Mouse (Mus musculus) hindbrain, embryonic 13.5 days (tissue): ENCODE data around the gene Setd5. TPM values are rescaled to one million over a fixed set of nuclear protein-coding genes. Genes with fewer than 3 reads are reported as not detected.

ENCODE experiments used
- ATAC-seq: fragments of 200-750 bp; cut with Nextera tagmentation; 2 replicates; pipeline ENCODE4 v1.8.0; 2017; ENCODE audit warnings: moderate TSS enrichment; ENCODE audit not compliant: low FRiP score
- H3K27ac ChIP-seq: fragments of 300-500 bp; sonication (generic); 2 replicates; pipeline ENCODE4 v1.5.1; 2015; ENCODE audit warnings: inconsistent platforms, mild to moderate bottlenecking, moderate library complexity
- H3K27me3 ChIP-seq: fragments of 300-500 bp; sonication (generic); 2 replicates; pipeline ENCODE4 v1.6.1; 2015; ENCODE audit warnings: mild to moderate bottlenecking, inconsistent platforms
- H3K36me3 ChIP-seq: fragments of 300-500 bp; sonication (generic); 2 replicates; pipeline ENCODE4 v1.6.1; 2015; ENCODE audit warnings: mild to moderate bottlenecking, inconsistent platforms
- H3K4me1 ChIP-seq: fragments of 300-500 bp; sonication (generic); replicated peaks from 2 replicates; pipeline ENCODE4 v1.6.1; 2015; ENCODE audit warnings: inconsistent platforms
- H3K4me2 ChIP-seq: fragments of 300-500 bp; sonication (generic); 2 replicates; pipeline ENCODE4 v1.6.1; 2015; ENCODE audit warnings: inconsistent platforms, mild to moderate bottlenecking, moderate library complexity
- H3K4me3 ChIP-seq: fragments of 300-500 bp; sonication (generic); 2 replicates; pipeline ENCODE4 v1.5.1; 2015; ENCODE audit warnings: mild to moderate bottlenecking, inconsistent platforms
- H3K9ac ChIP-seq: fragments of 300-500 bp; sonication (generic); 2 replicates; pipeline ENCODE4 v1.6.1; 2015; ENCODE audit warnings: mild to moderate bottlenecking, inconsistent platforms
- H3K9me3 ChIP-seq: fragments of 300-500 bp; sonication (generic); 2 replicates; pipeline ENCODE4 v1.6.1; 2016; ENCODE audit warnings: inconsistent platforms
- WGBS: fragments of 180-500 bp; shearing (Covaris S2); methylation state at CpG from one replicate; pipeline ENCODE4 v1.1.7; 2015; 5-methylcytosine and 5-hydroxymethylcytosine counted together
- polyA plus RNA-seq: library from polyadenylated mRNA; unstranded; fragments of >200 nt; fragmentation: Nextera tagmentation; extraction: Ambion mirVana; gene quantifications from 2 replicates; pipeline ENCODE4 v1.2.1, GENCODE M21; 2015

The Setd5 gene
- polyA plus RNA-seq, 1 experiment from 2014 or later: 51.2 TPM

DNA sequence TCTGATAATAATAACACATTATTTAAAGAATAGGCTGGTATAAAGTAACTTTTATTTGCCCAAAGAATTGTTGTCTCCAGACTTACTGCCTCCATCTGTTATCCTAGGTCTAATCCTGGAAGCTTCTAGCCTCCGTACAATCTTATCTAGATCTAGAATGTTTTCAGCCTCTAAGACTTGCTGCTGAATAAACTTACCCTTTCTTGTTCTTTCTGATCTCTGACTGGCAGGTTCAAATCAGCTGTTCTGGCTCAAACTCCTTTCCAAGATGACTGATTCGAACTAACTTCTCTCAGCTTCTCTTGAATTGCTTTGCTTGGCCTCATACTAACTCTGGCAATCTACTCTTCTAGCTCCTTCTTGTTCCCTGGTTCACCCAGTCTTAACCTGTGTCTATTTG lies 36.8 kb upstream of the Setd5 start:
- H3K36me3 ChIP-seq: no peaks in the 10 kb centered on the region
- no peak overlapping the region for H3K9ac ChIP-seq
- no peak overlapping the region for H3K27ac ChIP-seq
- H3K4me1 ChIP-seq: peaks cover 16% of the 10 kb centered on the region
- no peak for ATAC-seq
- no peak overlapping the region for H3K4me2 ChIP-seq
- H3K9me3 ChIP-seq: no peaks in the 10 kb centered on the region
- no peaks in the 10 kb centered on the region for H3K27me3 ChIP-seq
- no peak overlapping the region for H3K4me3 ChIP-seq
- WGBS: 88% methylated on average over 2 of the region's 2 CpGs

DNA sequence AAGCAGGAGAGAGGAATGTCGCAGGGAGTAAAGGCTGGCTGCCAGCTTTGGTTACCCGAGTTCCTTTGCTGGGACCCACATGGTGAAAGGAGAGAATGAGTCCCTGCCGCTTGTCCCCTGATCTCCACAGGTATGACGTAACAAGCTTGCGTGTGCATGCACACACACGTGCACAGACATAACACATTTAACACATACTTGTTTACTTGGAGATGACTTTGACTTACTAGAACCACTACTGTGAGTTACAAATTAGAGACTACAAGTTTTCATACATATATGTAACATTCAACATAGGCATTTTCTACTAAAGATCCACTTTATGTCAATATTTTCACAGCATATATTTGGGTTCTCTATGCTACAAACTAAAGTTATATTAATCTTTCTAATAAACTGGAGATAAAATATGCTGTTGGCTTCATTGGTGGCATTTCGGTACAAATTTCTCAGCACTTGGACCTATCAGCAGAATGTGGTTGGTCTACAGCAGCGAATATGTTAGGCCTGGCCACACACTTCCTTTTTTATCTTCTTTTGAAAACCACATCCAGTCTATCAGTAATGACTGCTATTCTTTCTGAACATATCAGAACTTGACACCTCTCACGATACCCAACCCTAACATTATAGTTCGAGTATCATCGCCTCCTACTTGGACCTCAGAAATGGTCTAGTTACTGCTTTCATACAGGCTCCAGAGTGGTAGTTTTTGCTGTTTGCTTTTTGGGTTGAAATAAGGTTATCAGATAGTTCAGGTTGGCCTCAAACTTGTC lies 35.8 kb upstream of the Setd5 start:
- H3K27me3 ChIP-seq: no peaks in the 10 kb centered on the region
- WGBS: 88% methylated on average over 11 of the region's 11 CpGs
- no peak overlapping the region for H3K4me2 ChIP-seq
- H3K9ac ChIP-seq: no peak overlapping the region
- no peaks in the 10 kb centered on the region for H3K9me3 ChIP-seq
- H3K36me3 ChIP-seq: no peaks in the 10 kb centered on the region
- no peak overlapping the region for H3K27ac ChIP-seq
- no peak for ATAC-seq
- peaks cover 20% of the 10 kb centered on the region for H3K4me1 ChIP-seq
- no peak overlapping the region for H3K4me3 ChIP-seq

DNA sequence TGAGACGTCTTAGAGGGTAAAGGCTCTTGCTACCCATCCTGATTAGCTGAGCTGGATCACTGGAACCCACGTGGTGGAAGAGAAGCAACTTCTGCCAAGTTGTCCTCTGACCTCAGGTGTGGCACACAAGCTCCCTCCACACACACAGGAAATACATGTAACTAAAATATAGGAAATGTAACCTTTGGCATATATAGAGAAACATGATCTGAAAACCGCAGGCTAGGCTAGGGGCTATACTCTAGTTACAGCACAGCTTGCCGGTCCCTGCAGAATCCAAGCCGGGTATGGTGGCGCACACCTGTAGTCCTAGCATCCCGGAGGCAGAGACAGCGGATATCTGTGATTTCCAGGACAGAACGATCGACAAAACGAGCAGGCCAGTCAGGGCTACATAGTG lies 31.6 kb upstream of the Setd5 start:
- peak; percentile 54 for ATAC-seq
- Histone ChIP-seq H3K4me3 (peak overlapping the region; percentile 83), H3K36me3 (peaks cover 18% of the 10 kb centered on the region), H3K9ac (peak overlapping the region; percentile 78), H3K27ac (peak overlapping the region; percentile 88), H3K4me1 (peaks cover 26% of the 10 kb centered on the region), H3K9me3 (no peaks in the 10 kb centered on the region), H3K27me3 (no peaks in the 10 kb centered on the region), H3K4me2 (peak overlapping the region; percentile 83)
- 1% methylated on average over 11 of the region's 11 CpGs for WGBS

DNA sequence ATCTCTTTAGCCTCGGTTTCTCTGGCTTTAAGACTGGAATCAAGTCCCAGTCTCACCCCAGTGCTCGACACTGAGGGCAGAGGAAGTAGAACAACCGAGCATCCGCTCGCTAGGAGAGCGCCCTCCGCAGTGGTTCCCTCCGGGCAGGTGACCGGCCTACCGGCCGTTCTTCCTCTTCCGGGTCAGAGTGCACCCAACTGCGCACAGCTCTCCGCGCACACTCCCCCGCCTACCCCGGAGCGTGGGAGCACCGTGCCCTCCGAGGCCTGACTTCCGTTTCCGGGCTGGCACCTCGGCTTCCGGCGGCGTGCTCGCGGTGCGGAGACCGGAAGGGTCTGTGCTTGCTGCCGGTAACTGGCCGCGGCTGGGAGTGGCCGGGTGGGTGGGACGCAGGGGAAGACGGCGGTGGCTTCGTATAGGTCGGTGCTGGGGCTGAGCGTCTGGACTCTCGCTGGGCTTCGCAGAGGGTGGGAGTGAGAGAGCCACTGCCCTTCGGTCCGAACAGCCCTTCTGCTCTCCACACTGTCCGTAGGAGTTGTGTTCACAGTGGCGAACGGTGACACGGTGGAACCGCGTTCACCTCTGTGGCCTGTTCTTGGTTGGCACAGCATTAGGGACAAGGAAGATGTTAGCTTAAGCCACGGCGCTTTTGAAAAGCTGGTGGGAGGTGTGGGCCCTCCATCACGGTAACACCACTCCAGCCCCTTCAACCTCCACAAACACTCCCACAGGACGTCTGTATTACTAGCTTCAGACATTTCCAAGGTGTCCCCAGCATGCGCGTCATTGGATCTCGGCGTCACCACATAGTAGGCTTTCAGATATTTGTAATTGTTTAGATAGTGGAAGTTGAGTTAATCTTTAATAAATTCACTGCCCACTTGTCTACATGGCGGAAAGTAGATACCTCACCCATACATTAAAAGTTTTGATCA lies 30.9 kb upstream of the Setd5 start, which contains the start of gene Thumpd3:
Gene Thumpd3, plus strand, starts transcription at position 185 of the 935 bp plus-strand sequence.
- WGBS: under 1% methylated on average over 59 of the region's 59 CpGs
- Histone ChIP-seq H3K4me1 (peaks cover 26% of the 10 kb centered on the region), H3K27me3 (no peaks in the 10 kb centered on the region), H3K4me3 (peak within 1 kb of the TSS; percentile 83), H3K36me3 (peaks cover 23% of the 10 kb centered on the region), H3K9me3 (no peaks in the 10 kb centered on the region), H3K9ac (peak within 1 kb of the TSS; percentile 79), H3K4me2 (peak within 1 kb of the TSS; percentile 83), H3K27ac (peak within 1 kb of the TSS; percentile 88)
- ATAC-seq: peak; percentile 99

DNA sequence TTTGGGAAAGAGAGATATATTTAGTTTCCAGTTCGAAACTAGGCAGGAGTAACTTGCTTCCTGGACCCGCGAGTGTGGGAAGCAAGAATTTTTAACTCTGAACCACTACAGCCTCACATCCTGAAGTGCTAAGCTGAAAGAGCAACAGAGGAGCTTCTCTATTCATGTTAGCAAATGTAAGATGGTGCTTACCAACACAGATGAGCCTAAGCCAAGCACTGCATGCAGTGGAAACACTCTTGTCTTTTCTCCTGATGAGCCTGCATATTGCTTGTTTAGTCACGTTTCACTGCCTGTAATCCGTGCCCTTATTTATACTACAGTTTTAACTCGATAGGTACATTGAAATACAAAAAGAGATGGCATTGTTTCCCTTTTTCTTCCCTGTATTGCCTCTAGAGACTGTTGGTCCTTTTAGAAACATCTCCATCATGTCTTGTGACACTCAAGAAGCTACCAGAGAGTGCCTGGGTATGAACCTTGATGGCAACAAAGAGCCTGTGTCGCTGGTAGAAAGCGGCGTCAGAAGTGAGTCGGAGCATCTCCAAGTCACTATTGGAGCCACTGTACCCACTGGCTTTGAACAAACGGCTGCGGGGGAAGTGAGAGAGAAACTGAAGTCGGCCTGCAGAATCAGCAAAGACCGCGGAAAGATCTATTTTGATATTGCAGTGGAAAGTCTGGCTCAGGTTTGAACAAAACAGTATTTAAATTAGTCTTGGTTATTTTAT lies 30.0 kb upstream of the Setd5 start:
- Histone ChIP-seq H3K9me3 (no peaks in the 10 kb centered on the region), H3K36me3 (peaks cover 29% of the 10 kb centered on the region), H3K27ac (0 out of 2 replicates have a peak overlapping the region, but pooled peaks have one; percentile 4), H3K27me3 (no peaks in the 10 kb centered on the region), H3K9ac (peak overlapping the region; percentile 79), H3K4me3 (peak overlapping the region; percentile 83), H3K4me1 (peaks cover 26% of the 10 kb centered on the region), H3K4me2 (peak overlapping the region; percentile 83)
- no peak for ATAC-seq
- WGBS: 69% methylated on average over 15 of the region's 15 CpGs

DNA sequence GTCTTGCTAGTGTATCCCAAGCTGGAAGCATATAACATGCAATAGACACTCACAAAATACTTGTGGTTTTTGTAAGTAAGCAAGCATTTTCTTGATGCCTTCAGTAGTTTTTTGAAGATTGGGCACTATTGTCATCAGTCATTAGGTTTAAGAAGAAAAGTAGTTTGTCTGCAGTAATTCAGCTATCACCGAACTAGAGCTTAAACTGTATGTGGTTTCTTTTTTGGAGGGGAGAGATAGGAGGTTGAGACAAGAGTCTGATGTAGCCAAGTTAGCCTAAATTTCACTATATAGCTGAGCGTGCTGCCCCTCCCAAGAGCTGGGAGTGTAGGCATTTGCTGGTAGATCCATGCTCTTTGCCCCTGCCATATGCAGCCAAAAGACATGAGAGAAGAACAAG lies 28.8 kb upstream of the Setd5 start:
- Histone ChIP-seq H3K4me3 (no peak overlapping the region), H3K27ac (no peak overlapping the region), H3K4me2 (0 out of 2 replicates have a peak overlapping the region, but pooled peaks have one; percentile 15), H3K9ac (no peak overlapping the region), H3K27me3 (no peaks in the 10 kb centered on the region), H3K36me3 (peaks cover 39% of the 10 kb centered on the region), H3K4me1 (peaks cover 26% of the 10 kb centered on the region), H3K9me3 (no peaks in the 10 kb centered on the region)
- no peak for ATAC-seq
- WGBS: 97% methylated on average over 2 of the region's 2 CpGs

DNA sequence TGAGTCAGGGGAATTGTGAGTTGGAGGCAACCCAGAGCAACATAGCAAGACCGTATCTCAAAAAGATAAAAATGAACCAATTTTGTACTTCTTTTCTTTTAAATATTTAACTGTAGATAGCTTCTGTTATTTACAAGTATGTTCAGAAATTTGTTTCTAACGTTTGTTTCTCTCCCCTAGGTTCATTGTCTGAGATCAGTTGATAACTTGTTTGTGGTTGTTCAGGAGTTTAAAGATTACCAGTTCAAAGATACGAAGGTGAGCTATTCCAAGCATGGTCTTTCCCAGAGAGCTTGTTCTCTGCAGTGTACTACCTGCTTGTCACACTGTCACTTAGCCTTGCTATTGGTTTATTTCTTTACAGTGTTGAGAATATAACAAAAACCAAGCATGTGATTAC lies 28.0 kb upstream of the Setd5 start:
- WGBS: 92% methylated on average over 3 of the region's 3 CpGs
- Histone ChIP-seq H3K9me3 (no peaks in the 10 kb centered on the region), H3K9ac (no peak overlapping the region), H3K4me2 (no peak overlapping the region), H3K36me3 (peaks cover 47% of the 10 kb centered on the region), H3K4me3 (no peak overlapping the region), H3K27ac (no peak overlapping the region), H3K27me3 (no peaks in the 10 kb centered on the region), H3K4me1 (peaks cover 26% of the 10 kb centered on the region)
- no peak for ATAC-seq

DNA sequence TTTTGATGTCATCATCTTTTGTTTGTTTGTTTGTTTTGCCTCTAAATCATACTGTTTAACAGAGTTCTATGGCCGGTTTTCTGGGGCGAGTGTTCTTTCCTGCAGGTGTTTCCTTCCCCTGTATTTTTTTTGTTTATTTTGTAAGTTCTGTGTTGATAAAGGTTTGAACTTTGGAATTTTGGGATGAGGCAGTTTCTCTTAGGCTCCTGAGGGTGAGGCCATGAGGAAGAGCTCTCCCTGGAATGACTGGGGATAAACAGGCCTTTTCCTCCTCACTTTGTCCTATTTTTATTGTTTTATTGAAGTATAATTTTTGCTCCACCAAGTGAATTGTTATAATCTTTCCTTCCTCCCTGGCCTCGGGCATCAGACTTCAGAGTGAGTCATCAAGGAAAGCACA lies 24.2 kb upstream of the Setd5 start:
- Histone ChIP-seq H3K9ac (no peak overlapping the region), H3K27me3 (no peaks in the 10 kb centered on the region), H3K4me1 (peaks cover 5% of the 10 kb centered on the region), H3K4me2 (no peak overlapping the region), H3K27ac (no peak overlapping the region), H3K4me3 (no peak overlapping the region), H3K9me3 (no peaks in the 10 kb centered on the region), H3K36me3 (peaks cover 78% of the 10 kb centered on the region)
- 89% methylated on average over 3 of the region's 3 CpGs for WGBS
- ATAC-seq: no peak

DNA sequence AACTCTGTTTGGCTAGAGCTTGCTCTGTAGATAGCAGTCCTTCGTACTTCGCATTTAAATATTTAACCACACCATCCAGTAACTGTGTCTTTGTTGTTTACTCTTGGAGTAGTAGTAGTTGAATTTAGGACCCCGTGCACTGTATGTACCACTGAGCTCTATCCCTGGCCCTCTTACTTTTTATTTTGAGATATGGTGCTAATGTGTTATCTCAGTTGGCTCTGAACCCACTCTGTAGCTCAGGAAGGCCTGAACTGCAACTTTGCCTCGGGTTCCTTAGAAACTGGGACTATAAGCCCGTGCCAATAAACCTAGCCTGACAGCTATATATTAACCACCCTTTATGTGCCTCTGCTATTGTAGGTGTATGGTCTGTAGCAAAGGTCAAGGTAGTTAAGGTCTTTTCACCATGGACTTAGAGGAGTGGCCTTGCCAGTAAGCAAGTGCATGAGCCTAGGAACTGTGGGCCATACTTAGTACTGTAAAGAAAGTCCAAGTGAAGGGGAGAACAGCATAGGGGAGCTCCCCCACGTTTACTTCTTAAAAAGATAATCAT lies 22.5 kb upstream of the Setd5 start:
- H3K36me3 ChIP-seq: peaks cover 78% of the 10 kb centered on the region
- H3K9me3 ChIP-seq: no peaks in the 10 kb centered on the region
- H3K4me1 ChIP-seq: no peaks in the 10 kb centered on the region
- no peak overlapping the region for H3K4me2 ChIP-seq
- H3K27me3 ChIP-seq: no peaks in the 10 kb centered on the region
- no peak for ATAC-seq
- no peak overlapping the region for H3K27ac ChIP-seq
- no peak overlapping the region for H3K9ac ChIP-seq
- WGBS: 90% methylated on average over 6 of the region's 6 CpGs
- no peak overlapping the region for H3K4me3 ChIP-seq

DNA sequence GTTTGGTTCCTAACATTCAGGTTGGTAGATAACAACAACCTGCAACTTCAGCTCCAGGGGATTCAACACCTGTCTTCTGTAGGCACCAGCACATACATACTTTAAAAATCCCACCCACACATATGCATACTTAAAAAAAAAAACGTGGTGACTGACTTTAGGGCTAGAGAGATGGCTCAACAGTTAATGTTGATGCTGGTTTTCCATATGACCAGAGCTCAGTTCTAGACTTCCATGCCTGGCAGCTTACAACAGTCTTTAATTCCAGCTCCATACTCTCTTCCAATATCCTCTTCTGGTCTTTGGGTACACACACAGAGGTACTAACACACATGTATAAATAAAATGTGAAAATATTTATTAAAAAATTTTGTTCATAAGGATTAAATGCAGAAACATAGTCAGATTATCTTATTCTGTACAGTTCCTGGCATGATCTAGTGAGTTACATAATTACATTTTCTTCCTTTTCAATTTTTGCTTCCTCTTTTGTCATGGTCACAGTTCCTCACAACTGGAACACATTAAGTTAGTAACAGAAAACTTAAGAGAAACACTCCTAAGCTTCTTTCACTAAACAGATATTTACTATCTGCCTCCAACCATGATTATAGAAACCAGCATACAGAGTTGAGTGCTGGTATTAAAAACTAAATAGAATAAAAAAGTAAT lies 16.1 kb upstream of the Setd5 start:
- H3K4me2 ChIP-seq: no peak overlapping the region
- H3K4me3 ChIP-seq: no peak overlapping the region
- whole genome bisulfite sequencing: 83% methylated on average over 1 of the region's 1 CpGs
- H3K27ac ChIP-seq: no peak overlapping the region
- H3K4me1 ChIP-seq: no peaks in the 10 kb centered on the region
- H3K9ac ChIP-seq: no peak overlapping the region
- H3K36me3 ChIP-seq: peaks cover 81% of the 10 kb centered on the region
- ATAC-seq: no peak
- no peaks in the 10 kb centered on the region for H3K27me3 ChIP-seq
- no peaks in the 10 kb centered on the region for H3K9me3 ChIP-seq

DNA sequence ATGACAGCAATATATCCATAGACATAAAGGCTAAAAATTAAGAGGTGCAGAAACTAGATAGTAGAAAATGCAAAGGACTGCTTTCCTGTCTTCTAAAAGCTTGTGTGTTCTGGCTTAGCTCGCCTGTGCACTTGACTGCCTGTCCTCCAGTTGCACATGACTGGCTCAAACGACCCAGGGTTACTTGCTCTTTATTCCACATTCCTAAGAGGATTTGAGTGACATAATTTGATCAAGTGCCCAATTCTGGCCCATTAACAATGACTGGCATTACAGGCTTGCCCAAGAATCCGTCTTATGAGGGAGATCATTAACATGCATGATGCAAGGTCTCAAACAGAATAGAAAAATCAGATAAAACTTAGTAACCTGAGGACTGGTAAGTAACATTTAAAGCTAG lies 14.9 kb upstream of the Setd5 start:
- WGBS: 68% methylated on average over 3 of the region's 3 CpGs
- H3K36me3 ChIP-seq: peaks cover 84% of the 10 kb centered on the region
- no peak overlapping the region for H3K9ac ChIP-seq
- H3K4me3 ChIP-seq: no peak overlapping the region
- H3K4me2 ChIP-seq: no peak overlapping the region
- no peak for ATAC-seq
- no peak overlapping the region for H3K27ac ChIP-seq
- H3K4me1 ChIP-seq: no peaks in the 10 kb centered on the region
- H3K9me3 ChIP-seq: no peaks in the 10 kb centered on the region
- no peaks in the 10 kb centered on the region for H3K27me3 ChIP-seq
